Mouse (Mus musculus) lung, adult 2 months (tissue): ENCODE data around the gene Ptprt.

ENCODE experiments used
- CTCF ChIP-seq: fragments of 200-500 bp; IDR thresholded peaks from 2 replicates; pipeline ENCODE4 v1.5.1; 2011; ENCODE audit warnings: mild to moderate bottlenecking, low read length, control low read depth; ENCODE audit not compliant: insufficient read depth
- POLR2A ChIP-seq: fragments of 200-500 bp; IDR thresholded peaks from 2 replicates; pipeline ENCODE4 v1.6.1; 2011; ENCODE audit warnings: low read depth, mild to moderate bottlenecking, control low read depth, low read length, borderline replicate concordance; ENCODE audit errors: extremely low read depth

GRCm38 (mm10) chr2:161835001-161835400, 825.9 kb downstream of the Ptprt start:
- TF ChIP-seq CTCF (no peak), POLR2A (no peak)
